Mouse (Mus musculus): ENCODE results near the gene Ino80e.

- no peak for TF ChIP-seq POLR2A (IDR thresholded peaks at IDR 0.05; ENCODE audit: insufficient read depth, low read length)
- TF ChIP-seq CTCF (IDR thresholded peaks at IDR 0.05; ENCODE audit: low read depth, low read length): no peak
- no peak for TF ChIP-seq EP300 (IDR thresholded peaks at IDR 0.05; ENCODE audit: insufficient read depth, low read depth, low read length)
These were observed 34.7 kb upstream of the Ino80e start for GRCm38 (mm10) chr7:126896912-126897311.

Data from ES-Bruce4 (cell line).